Mouse (Mus musculus) MEL (cell line): ENCODE results near the gene Rnf215.

Source experiments
- CHD2 ChIP-seq: IDR thresholded peaks from 2 replicates; pipeline ENCODE4 v1.6.1; 2011; ENCODE audit warnings: low read length, improper control_type of control experiment
- CTCF ChIP-seq, 3 experiments: IDR thresholded peaks in 2 of 3; conservative IDR thresholded peaks in 1 of 3; 2 replicates each; pipeline ENCODE4 v1.5.1; 2011 to 2012; ENCODE audit warnings: low read length in 3 of 3, low read depth in 2 of 3, mild to moderate bottlenecking in 2 of 3, improper control_type of control experiment in 1 of 3, inconsistent platforms in 1 of 3, mixed read lengths in 1 of 3, moderate library complexity in 1 of 3; ENCODE audit not compliant: control insufficient read depth in 1 of 3, insufficient read depth in 1 of 3, poor library complexity in 1 of 3, severe bottlenecking in 1 of 3
- EP300 ChIP-seq, 2 experiments: IDR thresholded peaks; 2 replicates each; pipeline ENCODE4 v1.6.1; 2011; ENCODE audit warnings: improper control_type of control experiment in 2 of 2, low read length in 2 of 2, low read depth in 1 of 2, mild to moderate bottlenecking in 1 of 2
- POLR2A ChIP-seq, 2 experiments: IDR thresholded peaks; 2 replicates each; pipeline ENCODE4 v1.6.1; 2011 to 2012; ENCODE audit warnings: low read length in 2 of 2, mild to moderate bottlenecking in 2 of 2, control low read depth in 1 of 2, improper control_type of control experiment in 1 of 2, low read depth in 1 of 2, moderate library complexity in 1 of 2; ENCODE audit not compliant: control insufficient read depth in 1 of 2, insufficient read depth in 1 of 2, poor library complexity in 1 of 2
- TCF12 ChIP-seq: IDR thresholded peaks from 2 replicates; pipeline ENCODE4 v1.6.1; 2014; ENCODE audit warnings: low read depth, mild to moderate bottlenecking, inconsistent platforms, low read length, improper control_type of control experiment, moderate library complexity

GRCm38 (mm10) chr11:4112861-4113260 is 22.1 kb upstream of the Rnf215 start:
- TF ChIP-seq CTCF (IDR thresholded peaks at IDR 0.05 in 2 of 3, conservative IDR thresholded peaks at IDR 0.05 in 1 of 3; ENCODE audit: control insufficient read depth in 1 of 3, insufficient read depth in 1 of 3, low read depth in 2 of 3, low read length in 3 of 3, poor library complexity in 1 of 3, severe bottlenecking in 1 of 3) (no peak), CHD2 (no peak), EP300 (IDR thresholded peaks at IDR 0.05; ENCODE audit: low read depth in 1 of 2, low read length in 2 of 2) (no peak), POLR2A (IDR thresholded peaks at IDR 0.05; ENCODE audit: control insufficient read depth in 1 of 2, insufficient read depth in 1 of 2, low read depth in 1 of 2, low read length in 2 of 2, poor library complexity in 1 of 2) (no peak), TCF12 (no peak)
